Mouse (Mus musculus) colon, adult 2 months (tissue): ENCODE results near the gene Gm21118. TPM values are rescaled to one million over a fixed set of nuclear protein-coding genes. Genes with fewer than 3 reads are reported as not detected.

Experiments
- polyA plus RNA-seq: library from polyadenylated mRNA; depleted of rRNA; stranded (reverse); fragments of >200 nt; gene quantifications from 2 replicates; pipeline ENCODE4 v1.2.3, GENCODE M21; 2012; rRNA removed

Gm21118 gene
- not detected in 2 replicates for polyA plus RNA-seq

GRCm38 (mm10) chrY:70273542-70273941 is at the start of gene Gm21118:
TSS of gene Gm21118 (minus strand) at chrY:70273642.

DNA sequence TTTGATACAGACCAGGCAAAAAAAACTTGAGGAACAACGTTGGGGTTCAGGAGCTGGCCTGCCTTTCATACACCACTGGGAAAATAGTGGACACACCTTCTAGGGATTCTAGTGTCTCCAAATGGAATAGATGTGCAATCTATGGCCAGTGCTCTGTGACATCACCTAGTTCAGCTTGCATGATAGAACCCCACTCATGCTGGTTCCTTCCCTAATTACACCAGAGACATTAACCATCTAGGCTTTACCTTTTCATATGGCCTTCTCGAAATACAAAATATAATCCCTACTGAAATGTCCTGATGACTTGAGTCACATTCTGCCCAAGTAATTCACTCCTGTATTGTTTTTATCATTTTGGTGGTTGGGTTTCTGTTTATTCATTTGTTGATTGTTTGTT is 29.7 kb upstream of the Gm21118 start, which contains the start of the genes Gm29423 and Gm29644:
Gene Gm29423, minus strand, starts transcription at position 101 of the 400 bp plus-strand sequence.
Gene Gm29644, minus strand, starts transcription at position 157 of the 400 bp plus-strand sequence.

Other genes starting within 250 kb of the Gm21118 start
- gene Gm29423, start 29.6 kb upstream of the Gm21118 start, polyA plus RNA-seq = not detected in 2 replicates
- gene Gm29644, start 29.7 kb upstream of the Gm21118 start, polyA plus RNA-seq = not detected in 2 replicates
- not detected in 2 replicates for gene Gm20888, start 168.2 kb upstream of the Gm21118 start, polyA plus RNA-seq